Mouse (Mus musculus) cerebellum, adult 9-11 months (tissue): ENCODE data around the gene Prkg2.

ENCODE experiments used
- DNase-seq: peaks from one replicate; pipeline ENCODE4 v3.0.0; 2022

Gene Prkg2

GRCm38 (mm10) chr5:98975877-98976672 is 61.1 kb downstream of the Prkg2 start:
- DNase-seq, result no peak

- no peak for DNase-seq
Observed at GRCm38 (mm10) chr5:98966679-98967078, 70.5 kb downstream of the Prkg2 start.

GRCm38 (mm10) chr5:98965139-98965538 is 72.0 kb downstream of the Prkg2 start:
- no peak for DNase-seq

GRCm38 (mm10) chr5:98964367-98964766 is 72.8 kb downstream of the Prkg2 start:
- DNase-seq, result no peak

- DNase-seq, result no peak
Observed at GRCm38 (mm10) chr5:98962472-98962871, 74.7 kb downstream of the Prkg2 start.

GRCm38 (mm10) chr5:98955576-98955975 is 81.6 kb downstream of the Prkg2 start:
- DNase-seq, result no peak

- DNase-seq, result no peak
Observed at GRCm38 (mm10) chr5:98953386-98953785, 83.8 kb downstream of the Prkg2 start.

GRCm38 (mm10) chr5:98951566-98951965 is 85.6 kb downstream of the Prkg2 start:
- no peak for DNase-seq

- no peak for DNase-seq
Observed at GRCm38 (mm10) chr5:98950495-98951092, 86.6 kb downstream of the Prkg2 start.

GRCm38 (mm10) chr5:98949784-98950183 is 87.4 kb downstream of the Prkg2 start:
- no peak for DNase-seq

GRCm38 (mm10) chr5:98946656-98947055 is 90.5 kb downstream of the Prkg2 start:
- DNase-seq, result no peak

GRCm38 (mm10) chr5:98946117-98946620 is 91.0 kb downstream of the Prkg2 start:
- no peak for DNase-seq

- no peak for DNase-seq
Observed at GRCm38 (mm10) chr5:98943776-98944175, 93.4 kb downstream of the Prkg2 start.

GRCm38 (mm10) chr5:98940731-98941130 is 96.4 kb downstream of the Prkg2 start:
- DNase-seq, result no peak

GRCm38 (mm10) chr5:98939631-98940208 is 97.4 kb downstream of the Prkg2 start:
- no peak for DNase-seq

- peak; percentile 1 for DNase-seq
Observed at GRCm38 (mm10) chr5:98939116-98939515, 98.0 kb downstream of the Prkg2 start.

GRCm38 (mm10) chr5:98937879-98938278 is 99.3 kb downstream of the Prkg2 start:
- no peak for DNase-seq

- DNase-seq, result no peak
Observed at GRCm38 (mm10) chr5:98936650-98937049, 100.5 kb downstream of the Prkg2 start.

GRCm38 (mm10) chr5:98935930-98936329 is 101.2 kb downstream of the Prkg2 start:
- DNase-seq, result no peak

GRCm38 (mm10) chr5:98922921-98923320 is 114.2 kb downstream of the Prkg2 start:
- DNase-seq, result no peak

GRCm38 (mm10) chr5:98921608-98922007 is 115.5 kb downstream of the Prkg2 start:
- no peak for DNase-seq

- no peak for DNase-seq
Observed at GRCm38 (mm10) chr5:98918716-98919115, 118.4 kb downstream of the Prkg2 start.

- DNase-seq, result no peak
Observed at GRCm38 (mm10) chr5:98902339-98902738, 134.8 kb downstream of the Prkg2 start.

- DNase-seq, result peak; percentile 44
Observed at GRCm38 (mm10) chr5:98900926-98901325, 136.2 kb downstream of the Prkg2 start.
